Mouse (Mus musculus): ENCODE measurements around the gene Rapgef6. TPM values are rescaled to one million over a fixed set of nuclear protein-coding genes. Genes with fewer than 3 reads are reported as not detected.

The Rapgef6 gene
- polyA plus RNA-seq, 1 experiment from 2014 or later: 13.5 TPM

GRCm38 (mm10) chr11:54703306-54703705 is 180.7 kb downstream of the Rapgef6 start:
- Histone ChIP-seq H3K9ac (ENCODE audit: low read depth, low read length) (no peak overlapping the region), H3K4me1 (replicated peaks; ENCODE audit: control insufficient read depth, insufficient read depth, low read length) (no peaks in the 10 kb centered on the region), H3K9me3 (ENCODE audit: control insufficient read depth) (no peaks in the 10 kb centered on the region), H3K27me3 (replicated peaks; ENCODE audit: control insufficient read depth, insufficient read depth, low read length) (no peaks in the 10 kb centered on the region), H3K27ac (ENCODE audit: low read depth, low read length) (no peak overlapping the region), H3K4me2 (replicated peaks; ENCODE audit: low read depth) (no peak overlapping the region), H3K4me3 (ENCODE audit: low read depth, low read length) (no peak overlapping the region), H3K36me3 (ENCODE audit: control insufficient read depth, insufficient read depth) (no peaks in the 10 kb centered on the region)
- WGBS: 40% methylated on average over 4 of the region's 4 CpGs
- peak; percentile 84 for TF ChIP-seq CTCF (IDR thresholded peaks at IDR 0.05; ENCODE audit: low read depth)
- ATAC-seq: peak; percentile 20; the same call in 1 of the 2 replicates

GRCm38 (mm10) chr11:54708153-54708552 is 185.5 kb downstream of the Rapgef6 start:
- H3K4me2 ChIP-seq (replicated peaks; ENCODE audit: low read depth): no peak overlapping the region
- no peak overlapping the region for H3K9ac ChIP-seq (ENCODE audit: low read depth, low read length)
- no peaks in the 10 kb centered on the region for H3K4me1 ChIP-seq (replicated peaks; ENCODE audit: control insufficient read depth, insufficient read depth, low read length)
- H3K27ac ChIP-seq (ENCODE audit: low read depth, low read length): no peak overlapping the region
- TF ChIP-seq CTCF (IDR thresholded peaks at IDR 0.05; ENCODE audit: low read depth): no peak
- 92% methylated on average over 2 of the region's 2 CpGs for WGBS
- no peaks in the 10 kb centered on the region for H3K9me3 ChIP-seq (ENCODE audit: control insufficient read depth)
- 0 out of 2 replicates have a peak, but pooled peaks cover 3% of the 10 kb centered on the region for H3K36me3 ChIP-seq (ENCODE audit: control insufficient read depth, insufficient read depth)
- no peaks in the 10 kb centered on the region for H3K27me3 ChIP-seq (replicated peaks; ENCODE audit: control insufficient read depth, insufficient read depth, low read length)
- ATAC-seq: no peak
- H3K4me3 ChIP-seq (ENCODE audit: low read depth, low read length): no peak overlapping the region

DNA sequence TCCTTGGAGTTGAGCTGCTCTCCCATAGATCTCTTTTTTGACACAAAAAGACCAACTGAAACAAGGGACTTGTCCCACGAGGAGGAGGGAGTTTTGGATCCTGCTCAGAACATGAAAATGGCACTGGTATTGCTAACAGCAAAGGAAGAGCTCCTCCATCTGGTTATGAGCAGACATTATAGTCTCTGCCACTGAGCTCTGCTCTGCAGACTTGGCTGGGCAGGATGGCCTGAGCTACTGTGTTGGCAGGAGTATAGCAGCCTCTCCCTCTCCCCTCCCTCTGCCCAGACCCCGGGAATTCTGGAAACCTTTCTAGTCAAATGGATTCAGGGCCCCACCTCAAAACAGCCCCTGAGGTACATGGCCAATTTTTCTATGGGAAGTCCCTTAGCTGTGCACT is 187.0 kb downstream of the Rapgef6 start:
- H3K4me3 ChIP-seq (ENCODE audit: low read depth, low read length): no peak overlapping the region
- no peaks in the 10 kb centered on the region for H3K4me1 ChIP-seq (replicated peaks; ENCODE audit: control insufficient read depth, insufficient read depth, low read length)
- H3K27me3 ChIP-seq (replicated peaks; ENCODE audit: control insufficient read depth, insufficient read depth, low read length): no peaks in the 10 kb centered on the region
- no peak overlapping the region for H3K4me2 ChIP-seq (replicated peaks; ENCODE audit: low read depth)
- 0 out of 2 replicates have a peak, but pooled peaks cover 3% of the 10 kb centered on the region for H3K36me3 ChIP-seq (ENCODE audit: control insufficient read depth, insufficient read depth)
- no peak for ATAC-seq
- 70% methylated on average over 2 of the region's 2 CpGs for WGBS
- no peaks in the 10 kb centered on the region for H3K9me3 ChIP-seq (ENCODE audit: control insufficient read depth)
- peak; percentile 17; the same call in 1 of the 2 replicates for TF ChIP-seq CTCF (IDR thresholded peaks at IDR 0.05; ENCODE audit: low read depth)
- no peak overlapping the region for H3K27ac ChIP-seq (ENCODE audit: low read depth, low read length)
- no peak overlapping the region for H3K9ac ChIP-seq (ENCODE audit: low read depth, low read length)

- Histone ChIP-seq H3K9me3 (ENCODE audit: control insufficient read depth) (no peaks in the 10 kb centered on the region), H3K4me1 (replicated peaks; ENCODE audit: control insufficient read depth, insufficient read depth, low read length) (no peaks in the 10 kb centered on the region), H3K27ac (ENCODE audit: low read depth, low read length) (no peak overlapping the region), H3K27me3 (replicated peaks; ENCODE audit: control insufficient read depth, insufficient read depth, low read length) (no peaks in the 10 kb centered on the region), H3K4me2 (replicated peaks; ENCODE audit: low read depth) (no peak overlapping the region), H3K9ac (ENCODE audit: low read depth, low read length) (no peak overlapping the region), H3K4me3 (ENCODE audit: low read depth, low read length) (no peak overlapping the region), H3K36me3 (ENCODE audit: control insufficient read depth, insufficient read depth) (peaks cover 6% of the 10 kb centered on the region; the same call in 1 of the 2 replicates)
- no peak for ATAC-seq
- no peak for TF ChIP-seq CTCF (IDR thresholded peaks at IDR 0.05; ENCODE audit: low read depth)
- WGBS: 86% methylated on average over 4 of the region's 4 CpGs
Observed at GRCm38 (mm10) chr11:54710512-54711293, 188.1 kb downstream of the Rapgef6 start.

- Histone ChIP-seq H3K9me3 (ENCODE audit: control insufficient read depth) (no peaks in the 10 kb centered on the region), H3K36me3 (ENCODE audit: control insufficient read depth, insufficient read depth) (peaks cover 23% of the 10 kb centered on the region), H3K4me3 (ENCODE audit: low read depth, low read length) (no peak overlapping the region), H3K27me3 (replicated peaks; ENCODE audit: control insufficient read depth, insufficient read depth, low read length) (no peaks in the 10 kb centered on the region), H3K9ac (ENCODE audit: low read depth, low read length) (no peak overlapping the region), H3K4me1 (replicated peaks; ENCODE audit: control insufficient read depth, insufficient read depth, low read length) (no peaks in the 10 kb centered on the region), H3K27ac (ENCODE audit: low read depth, low read length) (no peak overlapping the region), H3K4me2 (replicated peaks; ENCODE audit: low read depth) (no peak overlapping the region)
- no peak for TF ChIP-seq CTCF (IDR thresholded peaks at IDR 0.05; ENCODE audit: low read depth)
- ATAC-seq: no peak
- WGBS: 63% methylated on average over 2 of the region's 2 CpGs
Observed at GRCm38 (mm10) chr11:54712849-54713248, 190.2 kb downstream of the Rapgef6 start.

DNA sequence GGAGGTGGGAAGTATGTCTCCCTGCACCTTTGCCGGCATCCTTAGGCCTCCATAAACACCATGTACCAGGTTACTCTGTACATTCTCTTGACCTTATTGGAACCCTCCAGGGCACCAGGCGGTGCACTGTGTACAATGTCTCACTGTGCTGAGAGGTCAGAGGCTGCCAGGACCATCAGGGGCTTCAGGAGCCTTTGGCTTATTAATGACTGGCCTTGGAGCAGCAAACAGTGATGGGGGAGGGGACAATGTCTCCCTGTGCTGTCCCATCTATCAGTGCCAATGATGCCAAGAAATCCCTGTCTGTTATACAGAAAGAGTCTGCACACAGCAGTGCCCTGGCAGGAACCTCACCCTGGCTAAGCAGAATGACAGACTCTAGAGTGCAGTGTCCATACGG is 195.2 kb downstream of the Rapgef6 start:
- no peak for TF ChIP-seq CTCF (IDR thresholded peaks at IDR 0.05; ENCODE audit: low read depth)
- H3K36me3 ChIP-seq (ENCODE audit: control insufficient read depth, insufficient read depth): peaks cover 61% of the 10 kb centered on the region
- no peaks in the 10 kb centered on the region for H3K9me3 ChIP-seq (ENCODE audit: control insufficient read depth)
- H3K27me3 ChIP-seq (replicated peaks; ENCODE audit: control insufficient read depth, insufficient read depth, low read length): no peaks in the 10 kb centered on the region
- H3K9ac ChIP-seq (ENCODE audit: low read depth, low read length): no peak overlapping the region
- H3K4me2 ChIP-seq (replicated peaks; ENCODE audit: low read depth): no peak overlapping the region
- no peak overlapping the region for H3K27ac ChIP-seq (ENCODE audit: low read depth, low read length)
- 89% methylated on average over 3 of the region's 3 CpGs for WGBS
- ATAC-seq: no peak
- no peak overlapping the region for H3K4me3 ChIP-seq (ENCODE audit: low read depth, low read length)
- no peaks in the 10 kb centered on the region for H3K4me1 ChIP-seq (replicated peaks; ENCODE audit: control insufficient read depth, insufficient read depth, low read length)
